Mouse (Mus musculus) heart, adult 11 months (tissue): ENCODE measurements at regions not wholly inside any gene's neighbourhood (a gene's known extent, or its start where the extent isn't known, plus 50 kb on each side); places are given as distances from the start of the nearest gene placed in this dataset.
A peak's percentile ranks its signal among the peaks of the same experiment; 100 is the strongest.

ENCODE experiments used
- DNase-seq: peaks from one replicate; pipeline ENCODE4 v3.0.0; 2022

DNA sequence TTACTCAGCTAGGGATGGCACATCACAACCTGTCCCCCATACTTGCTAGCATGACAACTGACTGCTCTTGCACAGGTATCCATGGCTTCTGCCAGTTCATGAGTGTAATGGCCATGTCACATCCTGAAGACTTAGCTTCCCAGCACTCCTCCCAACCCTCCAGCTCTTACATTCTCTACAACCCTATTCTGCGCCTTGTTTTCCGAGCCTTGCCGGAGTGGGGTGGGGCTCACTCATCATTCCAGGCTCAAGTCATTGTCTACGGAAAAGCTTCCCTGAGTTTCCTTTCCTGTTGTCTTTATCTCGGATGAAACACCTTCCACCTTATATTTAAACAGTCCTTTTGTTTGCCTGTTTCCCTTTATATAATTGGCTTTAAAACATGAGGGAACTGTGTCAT is 69.6 kb downstream of the Prdm13 start:
- DNase-seq = peak; percentile 61

DNA sequence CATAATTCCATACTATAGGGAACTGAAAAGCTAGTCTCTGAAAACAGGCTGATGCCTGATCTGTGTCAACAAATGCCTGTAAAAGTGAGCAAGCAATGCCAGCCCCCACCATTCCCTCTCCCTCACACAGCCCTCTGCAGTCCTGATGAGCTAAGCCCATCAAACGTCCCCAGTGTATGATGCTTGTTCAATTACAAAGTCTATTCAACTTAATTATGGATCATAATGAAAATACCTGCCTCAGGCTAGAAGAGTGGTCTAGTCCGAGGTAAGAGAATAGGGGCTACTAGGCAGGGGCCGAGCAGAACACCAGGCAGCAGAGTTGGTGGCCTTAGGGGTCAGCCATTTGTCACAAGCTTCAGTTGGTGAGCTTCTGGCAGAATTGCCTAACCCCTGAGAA is 71.3 kb downstream of the Prdm13 start:
- peak; percentile 81 for DNase-seq

DNA sequence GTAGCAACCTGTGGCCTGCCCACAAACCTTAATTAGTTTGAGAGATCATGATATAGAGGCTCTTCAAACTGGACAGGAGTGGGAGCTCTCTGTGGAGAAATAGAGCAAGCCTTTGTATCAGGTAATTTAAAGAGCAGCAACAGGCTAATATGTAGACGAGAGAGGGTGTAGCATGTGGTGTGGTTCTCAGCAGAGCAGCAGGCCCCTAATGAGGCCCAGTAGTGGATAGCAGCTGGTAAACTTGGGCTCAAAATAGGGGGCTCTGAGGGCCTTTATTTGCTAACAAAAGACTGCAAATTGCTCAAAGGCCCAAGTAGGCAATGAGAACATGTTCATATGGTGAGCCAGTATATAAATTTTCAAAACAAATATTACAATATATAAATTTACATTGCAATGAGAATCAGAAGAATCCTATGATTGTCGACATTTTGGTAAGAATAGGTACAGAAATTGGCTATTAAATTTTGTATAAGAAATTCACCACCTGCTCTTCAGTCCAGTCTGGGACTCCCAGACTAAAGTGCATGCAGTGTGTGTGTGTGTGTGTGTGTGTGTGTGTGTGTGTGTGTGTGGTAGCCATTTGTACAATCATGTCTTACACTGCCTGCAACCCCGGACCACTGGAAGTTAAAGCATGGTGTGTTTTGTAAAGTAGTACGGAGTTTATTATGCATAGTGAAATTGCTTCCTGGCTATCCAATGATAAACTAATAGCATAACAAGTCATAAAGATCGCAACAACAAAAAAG is 74.1 kb downstream of the Prdm13 start:
- peak; percentile 6 for DNase-seq

DNA sequence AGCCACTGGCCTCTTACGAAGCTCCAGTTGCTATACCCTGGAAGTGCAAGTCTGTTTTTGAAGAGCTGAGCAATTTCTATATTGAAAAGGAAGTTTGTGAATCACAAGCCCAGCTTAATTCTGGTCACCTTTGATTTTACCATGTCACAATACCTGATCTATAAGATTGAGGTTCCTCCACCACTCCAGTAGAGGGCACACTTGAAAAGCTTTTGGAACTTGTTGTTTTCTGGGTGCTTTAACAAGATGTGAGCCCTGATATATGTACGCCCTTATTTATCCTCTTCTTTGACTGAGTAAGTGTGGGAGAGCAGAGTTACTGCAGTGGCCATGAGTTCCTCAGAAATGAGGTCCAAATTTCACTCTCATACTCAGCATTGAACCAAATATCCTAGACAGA is 87.7 kb downstream of the Prdm13 start:
- no peak for DNase-seq

DNA sequence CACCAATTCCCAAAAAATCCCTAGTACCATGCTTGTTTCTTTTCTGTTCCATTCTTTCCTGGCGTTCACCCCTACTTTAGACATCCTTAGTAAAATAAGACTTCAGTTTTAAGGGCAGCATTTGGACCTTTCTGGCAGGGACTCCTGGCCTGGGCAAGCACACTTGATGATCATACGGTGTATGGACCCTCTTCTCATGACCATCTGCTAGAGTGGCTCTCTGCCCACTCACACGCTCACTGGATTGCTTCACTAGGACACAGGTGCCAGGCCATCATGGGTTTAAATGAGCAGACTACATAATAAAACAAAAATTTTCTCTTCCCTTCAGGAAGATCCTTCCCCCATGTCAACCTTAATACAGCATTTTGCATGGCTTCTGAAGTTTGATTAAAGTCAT is 138.0 kb downstream of the Prdm13 start:
- DNase-seq = no peak

DNA sequence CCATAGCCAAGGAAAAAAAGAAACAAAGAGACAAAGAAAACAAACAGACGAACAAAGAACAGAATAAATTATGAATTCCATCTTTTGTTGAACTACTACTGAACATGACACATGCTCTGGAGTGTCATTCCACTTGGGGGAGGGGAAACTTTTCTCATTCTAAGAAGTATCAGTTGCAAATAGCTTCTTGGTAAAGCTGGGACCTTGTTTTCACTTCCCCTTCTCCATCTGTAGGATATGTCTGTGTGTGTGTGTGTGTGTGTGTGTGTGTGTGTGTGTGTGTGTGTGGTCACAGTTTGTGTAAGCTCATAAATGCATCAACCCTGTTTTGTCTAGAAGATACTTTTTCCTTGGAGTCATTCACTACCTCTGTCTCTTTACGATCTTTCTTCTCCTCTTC is 146.2 kb downstream of the Prdm13 start:
- DNase-seq = no peak

DNA sequence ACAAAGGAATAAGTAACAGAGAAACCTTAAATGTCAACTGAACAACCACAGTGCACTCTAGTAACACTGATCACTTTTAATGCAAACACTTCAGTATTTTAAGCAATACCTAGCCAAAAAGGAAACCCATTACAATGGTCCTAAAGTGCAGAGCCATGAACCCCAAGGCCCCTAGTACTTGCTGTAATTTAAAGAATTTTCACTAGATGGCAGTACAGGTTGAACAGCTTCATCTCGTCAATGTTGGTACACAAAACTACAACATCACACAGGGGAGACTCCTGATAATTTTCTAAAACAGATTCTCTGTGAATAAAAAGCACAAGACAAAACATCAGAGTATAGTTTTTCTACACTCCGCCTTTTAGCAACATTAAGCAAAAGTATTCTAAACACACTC is 149.8 kb downstream of the Prdm13 start:
- DNase-seq = no peak

DNA sequence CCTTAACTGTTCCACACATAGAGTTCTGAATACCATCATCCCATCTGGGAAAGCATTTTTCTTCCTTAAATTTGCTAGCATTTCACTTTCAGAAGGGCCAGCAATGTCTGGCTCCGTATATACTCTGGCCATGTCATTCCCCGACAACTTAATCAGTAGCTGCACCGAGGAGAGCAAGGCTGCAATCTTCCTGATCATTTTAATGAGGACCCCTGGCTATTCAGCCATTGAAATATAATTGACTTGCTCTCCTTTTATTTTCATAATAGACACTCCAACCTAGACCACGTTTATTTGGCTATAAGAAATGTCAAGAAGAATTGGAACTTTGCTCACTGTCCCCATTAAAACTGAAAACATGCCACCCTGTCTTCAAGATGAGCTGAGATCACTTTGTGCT is 153.6 kb downstream of the Prdm13 start:
- DNase-seq = no peak
